Mouse (Mus musculus) ES-Bruce4 (cell line): ENCODE measurements at regions not wholly inside any gene's neighbourhood (a gene's known extent, or its start where the extent isn't known, plus 50 kb on each side); places are given as distances from the start of the nearest gene placed in this dataset.

Experiments used
- CTCF ChIP-seq: IDR thresholded peaks from one replicate; pipeline ENCODE4 v1.8.1; 2011; ENCODE audit warnings: low read depth, low read length
- EP300 ChIP-seq: IDR thresholded peaks from 2 replicates; pipeline ENCODE4 v1.6.1; 2011; ENCODE audit warnings: low read depth, low read length; ENCODE audit not compliant: insufficient read depth

GRCm38 (mm10) chr16:30687225-30687624, 87.7 kb downstream of the Fam43a start:
- TF ChIP-seq CTCF, result no peak
- TF ChIP-seq EP300, result no peak
